Mouse (Mus musculus): ENCODE measurements around the gene Tal1.

Gene Tal1

GRCm38 (mm10) chr4:115113266-115113665 lies 57.0 kb downstream of the Tal1 start:
- DNase-seq (ENCODE audit: low read depth), result no peak

GRCm38 (mm10) chr4:115119642-115120041 lies 63.4 kb downstream of the Tal1 start:
- peak; percentile 38 for DNase-seq (ENCODE audit: low read depth)

- DNase-seq (ENCODE audit: low read depth), result peak; percentile 27
Observed at GRCm38 (mm10) chr4:115121162-115121561, 64.9 kb downstream of the Tal1 start.
